Mouse (Mus musculus): ENCODE results near the gene Gabarapl2. TPM values are rescaled to one million over a fixed set of nuclear protein-coding genes. Genes with fewer than 3 reads are reported as not detected.

The Gabarapl2 gene
- polyA plus RNA-seq, 1 experiment = 58.2 TPM

DNA sequence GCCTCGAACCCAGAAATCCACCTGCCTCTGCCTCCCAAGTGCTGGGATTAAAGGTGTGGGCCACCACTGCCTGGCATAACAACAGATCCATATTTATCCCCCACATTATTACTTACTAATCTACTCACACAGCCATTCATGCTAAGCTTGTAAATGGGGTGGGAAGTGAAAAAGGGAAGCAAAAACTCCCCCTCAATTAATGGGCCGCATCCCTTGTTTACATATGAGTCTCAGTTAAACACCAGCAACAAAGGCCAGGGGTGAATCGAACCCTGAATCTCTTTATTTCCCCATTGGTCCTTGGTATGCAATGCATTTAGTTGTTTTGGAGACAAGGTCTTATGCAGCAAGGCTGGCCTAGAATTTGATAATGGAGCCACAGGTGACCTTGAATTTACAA, 10.3 kb downstream of the Gabarapl2 start:
- no peak overlapping the region for H3K4me3 ChIP-seq (replicated peaks; ENCODE audit: extremely low read depth, low read depth, low read length)
- H3K4me1 ChIP-seq (ENCODE audit: control insufficient read depth, insufficient read depth, low read length) = no peaks in the 10 kb centered on the region; the same call in 1 of the 2 replicates
- no peak for DNase-seq
- TF ChIP-seq POLR2A (IDR thresholded peaks at IDR 0.05; ENCODE audit: borderline replicate concordance, extremely low read depth, low read depth, low read length) = no peak
- no peak for TF ChIP-seq CTCF (IDR thresholded peaks at IDR 0.05; ENCODE audit: insufficient read depth, low read length)
- 73% methylated on average over 3 of the region's 3 CpGs for WGBS

- no peak for DNase-seq
- H3K4me1 ChIP-seq (ENCODE audit: control insufficient read depth, insufficient read depth, low read length) = no peaks in the 10 kb centered on the region; the same call in 1 of the 2 replicates
- WGBS = 93% methylated on average over 7 of the region's 7 CpGs
- H3K4me3 ChIP-seq (replicated peaks; ENCODE audit: extremely low read depth, low read depth, low read length) = no peak overlapping the region
- no peak for TF ChIP-seq CTCF (IDR thresholded peaks at IDR 0.05; ENCODE audit: insufficient read depth, low read length)
- no peak for TF ChIP-seq POLR2A (IDR thresholded peaks at IDR 0.05; ENCODE audit: borderline replicate concordance, extremely low read depth, low read depth, low read length)
Measured at GRCm38 (mm10) chr8:111951317-111951716, 10.8 kb downstream of the Gabarapl2 start.

GRCm38 (mm10) chr8:111951936-111952335, 11.4 kb downstream of the Gabarapl2 start:
- no peaks in the 10 kb centered on the region; the same call in 1 of the 2 replicates for H3K4me1 ChIP-seq (ENCODE audit: control insufficient read depth, insufficient read depth, low read length)
- 93% methylated on average over 5 of the region's 5 CpGs for WGBS
- no peak for TF ChIP-seq POLR2A (IDR thresholded peaks at IDR 0.05; ENCODE audit: borderline replicate concordance, extremely low read depth, low read depth, low read length)
- no peak for TF ChIP-seq CTCF (IDR thresholded peaks at IDR 0.05; ENCODE audit: insufficient read depth, low read length)
- DNase-seq = no peak
- no peak overlapping the region for H3K4me3 ChIP-seq (replicated peaks; ENCODE audit: extremely low read depth, low read depth, low read length)

DNA sequence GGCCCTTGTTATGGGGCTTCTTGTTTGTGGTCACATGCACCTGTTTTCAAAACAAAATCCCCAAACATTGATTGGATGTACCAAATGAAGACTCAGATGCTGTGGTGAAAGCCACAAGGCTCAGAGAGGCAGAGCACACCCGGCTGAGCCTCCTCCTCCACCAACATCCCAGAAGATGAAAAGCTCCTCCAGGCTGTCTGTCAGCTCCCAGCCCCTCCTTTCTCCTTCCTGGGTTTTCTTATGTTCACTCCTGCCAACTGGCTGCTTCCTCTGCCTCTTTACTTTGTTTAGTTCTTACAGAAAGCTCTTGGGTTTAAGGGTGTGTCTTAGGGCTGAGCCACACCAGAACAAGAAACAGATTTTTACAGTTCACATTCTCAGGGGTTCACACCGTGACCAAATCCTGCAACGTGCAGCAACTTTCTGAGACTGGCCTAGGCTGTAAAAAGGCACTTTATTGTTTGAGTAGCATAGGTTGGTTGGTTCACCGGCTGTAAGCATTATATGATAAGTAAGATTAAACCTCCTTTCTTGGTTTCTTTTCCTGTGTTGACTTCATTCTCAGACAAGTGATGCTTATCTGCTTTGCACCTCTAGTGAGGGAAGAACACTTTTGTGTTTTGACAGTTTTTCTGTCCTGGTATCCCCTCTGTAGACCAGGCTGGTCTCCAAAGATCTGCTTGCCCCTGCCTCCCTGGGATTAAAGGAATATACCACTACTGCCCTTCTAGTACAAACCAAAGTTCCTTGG, 14.5 kb downstream of the Gabarapl2 start:
- DNase-seq = no peak
- Histone ChIP-seq H3K4me3 (replicated peaks; ENCODE audit: extremely low read depth, low read depth, low read length) (no peak overlapping the region), H3K4me1 (ENCODE audit: control insufficient read depth, insufficient read depth, low read length) (no peaks in the 10 kb centered on the region)
- WGBS = 75% methylated on average over 4 of the region's 4 CpGs
- no peak for TF ChIP-seq POLR2A (IDR thresholded peaks at IDR 0.05; ENCODE audit: borderline replicate concordance, extremely low read depth, low read depth, low read length)
- TF ChIP-seq CTCF (IDR thresholded peaks at IDR 0.05; ENCODE audit: insufficient read depth, low read length) = no peak

DNA sequence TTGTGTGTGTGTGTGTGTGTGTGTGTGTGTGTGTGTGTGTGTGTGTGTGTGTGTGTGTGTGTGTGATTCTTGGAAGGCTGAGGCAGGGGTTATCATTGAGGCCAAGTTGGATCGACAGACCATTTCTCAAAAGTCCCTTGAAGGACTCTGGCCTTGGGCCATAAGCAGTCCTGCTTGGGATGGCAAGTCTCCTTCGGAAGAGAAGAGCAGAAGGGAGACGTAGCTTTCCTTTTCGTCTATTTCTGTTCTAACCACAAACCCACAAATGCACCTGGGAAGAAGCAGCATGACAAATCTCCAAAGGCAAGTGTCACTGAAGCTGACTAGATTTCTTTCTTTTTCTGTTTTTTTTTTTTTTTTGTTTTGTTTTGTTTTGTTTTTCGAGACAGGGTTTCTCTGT, 15.4 kb downstream of the Gabarapl2 start:
- WGBS = 75% methylated on average over 5 of the region's 5 CpGs

DNA sequence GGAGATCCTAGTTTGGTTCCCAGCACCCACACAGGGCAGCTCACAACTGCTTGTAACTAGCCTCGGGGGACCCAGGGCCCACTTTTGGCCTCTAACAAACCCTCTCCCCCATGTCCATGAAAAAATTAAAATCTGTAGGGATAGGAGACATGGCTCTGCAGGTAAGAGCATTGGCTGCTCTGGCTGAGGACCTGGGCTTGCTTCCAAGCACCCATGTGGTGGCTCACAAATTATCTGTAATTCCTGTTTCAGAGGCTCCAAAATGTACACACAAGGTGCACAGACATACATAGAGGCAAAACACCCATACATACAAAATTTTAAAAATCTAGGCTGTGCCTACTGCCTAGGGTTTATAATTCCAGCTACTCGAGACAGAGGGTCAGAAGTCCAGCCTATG, 16.7 kb downstream of the Gabarapl2 start:
- no peak for DNase-seq
- Histone ChIP-seq H3K4me1 (ENCODE audit: control insufficient read depth, insufficient read depth, low read length) (no peaks in the 10 kb centered on the region), H3K4me3 (replicated peaks; ENCODE audit: extremely low read depth, low read depth, low read length) (no peak overlapping the region)
- 94% methylated on average over 2 of the region's 2 CpGs for WGBS
- TF ChIP-seq CTCF (IDR thresholded peaks at IDR 0.05; ENCODE audit: insufficient read depth, low read length) (no peak), POLR2A (IDR thresholded peaks at IDR 0.05; ENCODE audit: borderline replicate concordance, extremely low read depth, low read depth, low read length) (no peak)

More for the DNA sequence above, 15.4 kb downstream of the Gabarapl2 start:
- Histone ChIP-seq H3K4me1 (ENCODE audit: control insufficient read depth, insufficient read depth, low read length) (no peaks in the 10 kb centered on the region), H3K4me3 (replicated peaks; ENCODE audit: extremely low read depth, low read depth, low read length) (no peak overlapping the region)
- TF ChIP-seq POLR2A (IDR thresholded peaks at IDR 0.05; ENCODE audit: borderline replicate concordance, extremely low read depth, low read depth, low read length) = no peak
- no peak for DNase-seq

DNA sequence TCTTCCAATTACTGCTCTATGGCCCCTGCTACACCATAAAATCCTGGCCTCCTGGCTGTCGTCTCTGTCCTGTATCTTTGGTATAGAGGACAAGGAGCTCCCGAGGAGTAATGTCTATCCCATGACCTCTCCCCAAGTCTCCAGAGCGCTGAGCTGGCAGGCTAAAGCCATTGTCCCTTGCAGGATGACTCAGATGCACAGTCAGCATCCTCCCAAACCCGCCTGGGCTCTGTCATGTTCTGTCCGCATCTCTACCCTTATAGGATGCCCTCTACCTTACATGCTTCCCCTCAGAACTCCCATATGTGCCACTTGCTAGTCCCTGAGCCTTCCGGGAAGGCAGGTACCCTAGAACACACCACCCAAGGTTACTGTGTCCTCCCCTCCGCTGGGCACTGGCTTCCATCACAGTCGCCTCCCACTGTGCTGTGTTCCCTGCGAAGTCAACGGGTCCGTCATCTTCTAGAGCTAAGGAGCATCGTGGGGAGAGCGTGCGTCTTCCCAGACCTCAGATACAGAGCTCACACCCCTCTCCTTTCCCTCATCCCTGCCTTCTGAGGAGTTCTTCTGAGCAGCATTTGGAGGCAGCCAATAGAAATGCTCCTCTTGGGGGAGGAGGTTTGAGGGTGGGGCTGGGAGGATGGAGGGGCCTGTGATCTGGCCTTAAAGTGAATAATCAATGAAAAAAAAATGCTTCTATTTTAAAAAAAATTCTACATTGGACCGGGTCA, 20.3 kb downstream of the Gabarapl2 start:
- no peak for DNase-seq
- Histone ChIP-seq H3K4me3 (replicated peaks; ENCODE audit: extremely low read depth, low read depth, low read length) (no peak overlapping the region), H3K4me1 (ENCODE audit: control insufficient read depth, insufficient read depth, low read length) (no peaks in the 10 kb centered on the region)
- WGBS = 70% methylated on average over 15 of the region's 15 CpGs
- no peak for TF ChIP-seq CTCF (IDR thresholded peaks at IDR 0.05; ENCODE audit: insufficient read depth, low read length)
- no peak for TF ChIP-seq POLR2A (IDR thresholded peaks at IDR 0.05; ENCODE audit: borderline replicate concordance, extremely low read depth, low read depth, low read length)

DNA sequence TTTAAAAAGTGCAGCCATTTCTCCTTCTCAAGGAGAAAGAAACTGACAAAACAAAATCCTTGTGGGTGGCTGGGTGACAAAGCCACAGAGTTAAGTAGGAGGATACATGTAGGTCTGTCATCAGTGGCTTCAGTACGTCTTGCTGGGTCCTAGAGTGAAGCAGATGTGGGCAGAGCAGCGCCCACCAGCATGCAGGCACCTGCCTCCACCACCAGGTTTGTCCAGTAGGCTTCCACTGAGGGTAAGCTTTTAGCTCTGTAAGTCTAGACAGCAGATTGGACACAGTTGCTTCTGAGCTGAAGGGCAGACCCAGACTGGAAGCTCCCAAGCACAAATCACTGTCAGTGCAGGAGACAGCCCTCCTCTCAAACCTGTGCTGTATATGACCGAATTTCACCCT, 20.8 kb downstream of the Gabarapl2 start:
- Histone ChIP-seq H3K4me3 (replicated peaks; ENCODE audit: extremely low read depth, low read depth, low read length) (no peak overlapping the region), H3K4me1 (ENCODE audit: control insufficient read depth, insufficient read depth, low read length) (no peaks in the 10 kb centered on the region)
- DNase-seq = no peak
- no peak for TF ChIP-seq CTCF (IDR thresholded peaks at IDR 0.05; ENCODE audit: insufficient read depth, low read length)
- TF ChIP-seq POLR2A (IDR thresholded peaks at IDR 0.05; ENCODE audit: borderline replicate concordance, extremely low read depth, low read depth, low read length) = no peak
- 78% methylated on average over 3 of the region's 3 CpGs for WGBS

DNA sequence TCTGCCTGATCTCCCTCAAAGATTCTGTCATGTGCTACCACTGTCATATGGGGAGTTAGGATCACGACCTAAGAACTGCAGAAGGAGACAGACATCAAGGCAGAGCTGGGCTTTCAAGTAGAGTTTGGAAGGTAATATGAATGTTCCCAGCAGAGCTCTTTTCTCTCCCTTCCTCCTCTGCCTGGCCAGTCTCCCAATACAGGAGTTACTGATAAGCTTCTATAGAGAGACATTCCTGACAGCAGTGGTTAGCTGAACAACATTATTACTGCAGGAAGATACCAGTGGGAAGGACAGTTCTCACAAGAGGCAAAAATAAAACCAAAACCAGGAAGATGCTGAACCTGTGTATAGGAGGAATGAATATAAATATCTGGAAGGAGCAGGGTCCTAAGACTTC, 22.1 kb downstream of the Gabarapl2 start:
- Histone ChIP-seq H3K4me3 (replicated peaks; ENCODE audit: extremely low read depth, low read depth, low read length) (no peak overlapping the region), H3K4me1 (ENCODE audit: control insufficient read depth, insufficient read depth, low read length) (no peaks in the 10 kb centered on the region)
- no peak for DNase-seq
- WGBS = 88% methylated on average over 1 of the region's 1 CpGs
- TF ChIP-seq POLR2A (IDR thresholded peaks at IDR 0.05; ENCODE audit: borderline replicate concordance, extremely low read depth, low read depth, low read length) (no peak), CTCF (IDR thresholded peaks at IDR 0.05; ENCODE audit: insufficient read depth, low read length) (no peak)

GRCm38 (mm10) chr8:111963091-111963490, 22.6 kb downstream of the Gabarapl2 start:
- no peaks in the 10 kb centered on the region for H3K4me1 ChIP-seq (ENCODE audit: control insufficient read depth, insufficient read depth, low read length)
- H3K4me3 ChIP-seq (replicated peaks; ENCODE audit: extremely low read depth, low read depth, low read length) = no peak overlapping the region
- WGBS = 63% methylated on average over 10 of the region's 10 CpGs
- no peak for DNase-seq
- TF ChIP-seq CTCF (IDR thresholded peaks at IDR 0.05; ENCODE audit: insufficient read depth, low read length) = no peak
- no peak for TF ChIP-seq POLR2A (IDR thresholded peaks at IDR 0.05; ENCODE audit: borderline replicate concordance, extremely low read depth, low read depth, low read length)
